Mouse (Mus musculus) lung, postnatal 0 days (tissue): ENCODE results near the gene Hba-a1.

ENCODE experiments used
- CTCF ChIP-seq: IDR thresholded peaks from 2 replicates; pipeline ENCODE4 v1.5.1; 2016; ENCODE audit warnings: antibody characterized with exemption, mild to moderate bottlenecking
- EP300 ChIP-seq: IDR thresholded peaks from 2 replicates; pipeline ENCODE4 v1.6.1; 2016; ENCODE audit warnings: antibody characterized with exemption, mild to moderate bottlenecking, control low read depth

GRCm38 (mm10) chr11:32271178-32271577 lies 12.1 kb upstream of the Hba-a1 start:
- TF ChIP-seq CTCF (no peak), EP300 (no peak)
